In genomic region chr10:85046585-85046984, GRCm38 (mm10) we compare ENCODE assay signal across 10 mouse cellular contexts. TPM values are rescaled to one million over a fixed set of nuclear protein-coding genes. Genes with fewer than 3 reads are reported as not detected.
A peak's percentile ranks its signal among the peaks of the same experiment; 100 is the strongest.
DNase-seq lines count a peak whose midpoint lies in the region; ATAC-seq lines count a peak whose summit lies in the region.
"Had no signal": no experiment of that assay in that cellular context is flagged by ENCODE, and none has a peak within 500 bp of the region (broad histone marks: within the 10 kb centered on the region; RNA-seq: fewer than 3 reads in every experiment).

No protein-coding gene starts in this region.

- H3K4me2 ChIP-seq in midbrain, embryonic 14.5 days (ENCODE audit: low read length) = no peak overlapping the region
- H3K4me2 ChIP-seq in midbrain, embryonic 13.5 days (replicated peaks) = no peak overlapping the region
- H3K4me2 ChIP-seq: heart, embryonic 15.5 days had no signal

- 26% methylated on average over 5 of the region's 5 CpGs for WGBS in midbrain, embryonic 14.5 days
- WGBS in midbrain, embryonic 13.5 days = 29% methylated on average over 5 of the region's 5 CpGs

- no peak overlapping the region for H3K9ac ChIP-seq in midbrain, embryonic 14.5 days (replicated peaks; ENCODE audit: low read length)
- no peak overlapping the region for H3K9ac ChIP-seq in midbrain, embryonic 13.5 days (replicated peaks)
- H3K9ac ChIP-seq: heart, embryonic 15.5 days had no signal

- peaks cover 6% of the 10 kb centered on the region; the same call in 1 of the 2 replicates for H3K27me3 ChIP-seq in midbrain, embryonic 14.5 days (ENCODE audit: control insufficient read depth, insufficient read depth, low read length)
- H3K27me3 ChIP-seq in midbrain, embryonic 13.5 days = peaks cover 16% of the 10 kb centered on the region
- H3K27me3 ChIP-seq: heart, embryonic 15.5 days had no signal

- intact Hi-C loops in gastrocnemius, postnatal 14 days (cut with DNase I; ENCODE audit: low total_unique reads) = loop anchor here (5.0 to 10.0 kb wide), 4 partner anchors 122 to 404 kb away; no protein-coding TSS in a partner anchor

- ATAC-seq in midbrain, embryonic 14.5 days (ENCODE audit: low FRiP score, low TSS enrichment) = no peak
- no peak for ATAC-seq in midbrain, embryonic 13.5 days

- H3K4me3 ChIP-seq in midbrain, embryonic 14.5 days (replicated peaks; ENCODE audit: low read depth, low read length) = no peak overlapping the region
- H3K4me3 ChIP-seq in midbrain, embryonic 13.5 days (replicated peaks) = no peak overlapping the region
- H3K4me3 ChIP-seq: heart, embryonic 15.5 days had no signal

- peak; percentile 31 for DNase-seq in gastrocnemius, adult 18-20 months (ENCODE audit: low spot score)
- no peak for DNase-seq in gastrocnemius, postnatal 14 days
- peak; percentile 84 for DNase-seq in midbrain, embryonic 14.5 days
- DNase-seq in c-Kit-positive CD71-positive TER-119-negative erythroid progenitor cells, embryonic 14.5 days (ENCODE audit: low read depth) = peak; percentile 23
- DNase-seq in kidney, postnatal 36 days = peak; percentile 11 to 59
- DNase-seq in thymus, postnatal 4 days = peak; percentile 54
- no peak for DNase-seq in spleen, postnatal 14 days (ENCODE audit: low spot score in 2 of 2)

- no peak overlapping the region for H3K27ac ChIP-seq in midbrain, embryonic 14.5 days (replicated peaks; ENCODE audit: low read depth, low read length)
- H3K27ac ChIP-seq in midbrain, embryonic 13.5 days = no peak overlapping the region
- H3K27ac ChIP-seq: heart, embryonic 15.5 days; macrophage had no signal

- peaks cover 12% of the 10 kb centered on the region for H3K4me1 ChIP-seq in midbrain, embryonic 14.5 days (ENCODE audit: control insufficient read depth, insufficient read depth, low read length)
- peaks cover 12% of the 10 kb centered on the region for H3K4me1 ChIP-seq in midbrain, embryonic 13.5 days (replicated peaks)

- no peaks in the 10 kb centered on the region for H3K9me3 ChIP-seq in midbrain, embryonic 14.5 days (ENCODE audit: control insufficient read depth, low read length)
- H3K9me3 ChIP-seq in midbrain, embryonic 13.5 days = no peaks in the 10 kb centered on the region
- H3K9me3 ChIP-seq: heart, embryonic 15.5 days had no signal

- H3K36me3 ChIP-seq in midbrain, embryonic 14.5 days (ENCODE audit: control insufficient read depth, insufficient read depth, low read length) = no peaks in the 10 kb centered on the region
- no peaks in the 10 kb centered on the region for H3K36me3 ChIP-seq in midbrain, embryonic 13.5 days
- H3K36me3 ChIP-seq: heart, embryonic 15.5 days had no signal

RNA-seq across cellular contexts. Expression of gene Fhl4, which starts 55.7 kb away (rescaled TPM):
- total RNA-seq in gastrocnemius, adult 18-20 months (2021) = under 1 TPM; 0.16 to 0.24 TPM
- under 1 TPM; 0.31 to 0.33 TPM for total RNA-seq in gastrocnemius, postnatal 14 days (2021)
- 2.7 and 3.0 TPM in 2 replicates for polyA plus RNA-seq in midbrain, embryonic 14.5 days (2014; fragmentation: Nextera tagmentation; extraction: Ambion mirVana)
- 1.8 and 2.7 TPM in 2 replicates for polyA plus RNA-seq in midbrain, embryonic 13.5 days (2015; fragmentation: Nextera tagmentation; extraction: Ambion mirVana)

RNA-seq across cellular contexts. Expression of gene Tmem263, which starts 55.8 kb away (rescaled TPM):
- 10 to 100 TPM in 1 of 2 experiments, 1 to 10 TPM in 1; 8.7 to 11.8 TPM for total RNA-seq in gastrocnemius, adult 18-20 months (2021)
- total RNA-seq in gastrocnemius, postnatal 14 days (2021) = 10 to 100 TPM; 11.3 to 18.2 TPM
- 41.2 and 50.6 TPM in 2 replicates for polyA plus RNA-seq in midbrain, embryonic 14.5 days (2014; fragmentation: Nextera tagmentation; extraction: Ambion mirVana)
- polyA plus RNA-seq in midbrain, embryonic 13.5 days (2015; fragmentation: Nextera tagmentation; extraction: Ambion mirVana) = 55.9 and 59.9 TPM in 2 replicates

Comparison
In these comparisons a context has a peak if more than half of its experiments do, and no peak if none do; other contexts are left out.
1. DNase-seq: peak in gastrocnemius, adult 18-20 months (single experiment), midbrain, embryonic 14.5 days (single experiment), c-Kit-positive CD71-positive TER-119-negative erythroid progenitor cells, embryonic 14.5 days (single experiment), kidney, postnatal 36 days (2 of 2) and thymus, postnatal 4 days (single experiment); none in gastrocnemius, postnatal 14 days (single experiment) and spleen, postnatal 14 days (0 of 2).